Mouse (Mus musculus) MEL-GATA-1-ER (cell line): ENCODE data around the gene Idi1.
"Not testable (repeated sequence)": the region's sequence is repeated elsewhere in the genome, so short reads cannot be mapped to it uniquely, and the experiment has no call there.

ENCODE experiments used
- DNase-seq: peaks from one replicate; pipeline ENCODE4 v3.0.0-alpha.2; 2012; ENCODE audit warnings: low read depth; ENCODE audit errors: extremely low read depth

Gene Idi1

GRCm38 (mm10) chr13:8886185-8886560 is 872 bp downstream of the Idi1 start:
- no peak for DNase-seq

DNA sequence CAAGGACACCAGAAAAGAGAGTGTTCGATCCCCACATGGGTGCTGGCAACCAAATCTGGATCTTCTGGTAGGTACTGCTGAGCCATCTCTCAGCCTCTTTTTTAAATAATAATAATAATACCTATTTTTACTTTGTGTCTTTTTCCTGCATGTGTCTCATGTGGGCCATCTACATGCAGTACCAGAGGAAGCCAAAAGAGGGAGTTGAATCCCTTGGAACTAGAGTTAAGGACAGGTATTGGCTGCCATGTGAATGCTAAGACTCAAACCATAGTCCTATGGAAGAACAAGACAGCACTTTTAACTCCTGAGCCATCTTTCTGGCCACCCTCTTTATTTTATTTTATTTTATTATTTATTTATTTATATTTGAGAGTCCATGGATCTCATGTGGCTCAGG is 3.3 kb downstream of the Idi1 start:
- peak; percentile 54 for DNase-seq

- DNase-seq: not testable (repeated sequence)
These were observed 20.7 kb downstream of the Idi1 start for GRCm38 (mm10) chr13:8905986-8906385.

- DNase-seq: not testable (repeated sequence)
These were observed 28.6 kb downstream of the Idi1 start for GRCm38 (mm10) chr13:8913890-8914289.

- peak; percentile 3 for DNase-seq
These were observed 48.2 kb downstream of the Idi1 start for GRCm38 (mm10) chr13:8933499-8933898.

GRCm38 (mm10) chr13:8937611-8938140 is 52.4 kb downstream of the Idi1 start:
- DNase-seq: not testable (repeated sequence)

- DNase-seq: not testable (repeated sequence)
These were observed 55.8 kb downstream of the Idi1 start for GRCm38 (mm10) chr13:8941110-8941509.

- not testable (repeated sequence) for DNase-seq
These were observed 56.4 kb downstream of the Idi1 start for GRCm38 (mm10) chr13:8941701-8942100.
